Mouse (Mus musculus) limb, embryonic 14.5 days (tissue): ENCODE data around the gene Macrod1. TPM values are rescaled to one million over a fixed set of nuclear protein-coding genes. Genes with fewer than 3 reads are reported as not detected.

ENCODE experiments used
- ATAC-seq: fragments of 200-750 bp; cut with Nextera tagmentation; 2 replicates; pipeline ENCODE4 v1.8.0; 2017; ENCODE audit warnings: low read depth, moderate number of reproducible peaks, moderate TSS enrichment; ENCODE audit not compliant: low FRiP score
- DNase-seq: peaks from one replicate; pipeline ENCODE4 v3.0.0-alpha.2; 2015; ENCODE audit warnings: low spot score
- H3K27ac ChIP-seq: fragments of 300-500 bp; sonication (generic); replicated peaks from 2 replicates; pipeline ENCODE4 v1.5.1; 2014; ENCODE audit warnings: low read depth, mild to moderate bottlenecking, low read length, moderate library complexity, mixed read lengths
- H3K27me3 ChIP-seq: fragments of 300-500 bp; sonication (generic); 2 replicates; pipeline ENCODE4 v1.6.1; 2014; ENCODE audit warnings: low read length, mixed read lengths; ENCODE audit not compliant: control insufficient read depth, insufficient read depth
- H3K36me3 ChIP-seq: fragments of 300-500 bp; sonication (generic); 2 replicates; pipeline ENCODE4 v1.6.1; 2014; ENCODE audit warnings: mild to moderate bottlenecking, low read length, moderate library complexity, mixed read lengths; ENCODE audit not compliant: control insufficient read depth, insufficient read depth
- H3K4me1 ChIP-seq: fragments of 300-500 bp; sonication (generic); 2 replicates; pipeline ENCODE4 v1.6.1; 2014; ENCODE audit warnings: antibody characterized with exemption, low read length, mixed read lengths; ENCODE audit not compliant: control insufficient read depth, insufficient read depth
- H3K4me2 ChIP-seq: fragments of 300-500 bp; sonication (generic); replicated peaks from 2 replicates; pipeline ENCODE4 v1.6.1; 2014; ENCODE audit warnings: low read depth, mild to moderate bottlenecking, low read length, moderate library complexity; ENCODE audit not compliant: severe bottlenecking
- H3K4me3 ChIP-seq: fragments of 300-500 bp; sonication (generic); replicated peaks from 2 replicates; pipeline ENCODE4 v1.5.1; 2014; ENCODE audit warnings: low read length
- H3K9ac ChIP-seq: fragments of 300-500 bp; sonication (generic); 2 replicates; pipeline ENCODE4 v1.6.1; 2014; ENCODE audit warnings: mild to moderate bottlenecking, low read depth, low read length, moderate library complexity; ENCODE audit not compliant: severe bottlenecking
- H3K9me3 ChIP-seq: fragments of 300-500 bp; sonication (generic); 2 replicates; pipeline ENCODE4 v1.6.1; 2016; ENCODE audit warnings: low read length; ENCODE audit not compliant: control insufficient read depth
- POLR2A ChIP-seq: fragments of 200-500 bp; IDR thresholded peaks from 2 replicates; pipeline ENCODE4 v1.8.0; 2012; ENCODE audit warnings: inconsistent platforms, mild to moderate bottlenecking, moderate library complexity, borderline replicate concordance; ENCODE audit not compliant: insufficient read depth, insufficient read length; ENCODE audit errors: extremely low read depth
- WGBS: fragments of 180-500 bp; shearing (Covaris S2); extraction: QIAGEN DNeasy Blood & Tissue Kit; methylation state at CpG from one replicate; pipeline ENCODE4 v1.1.7; 2014; 5-methylcytosine and 5-hydroxymethylcytosine counted together
- polyA plus RNA-seq, 2 experiments: library from polyadenylated mRNA; depleted of rRNA in 1 of 2; stranded (reverse) in 1 of 2; unstranded in 1 of 2; fragments of >200 nt; fragmentation: Nextera tagmentation in 1 of 2; extraction: Ambion mirVana in 1 of 2; gene quantifications; 2 replicates each; pipeline versions ENCODE4 v1.2.1 to v1.2.3; 2012 to 2014

Macrod1 gene
- polyA plus RNA-seq (2012; rRNA removed) (24.6 and 27.4 TPM in 2 replicates), polyA plus RNA-seq (2014; fragmentation: Nextera tagmentation; extraction: Ambion mirVana) (16.6 and 19.7 TPM in 2 replicates)

GRCm38 (mm10) chr19:7056248-7057087 is at the start of gene Macrod1:
Macrod1 (plus strand) TSS chr19:7056810.
- no peak for TF ChIP-seq POLR2A
- Histone ChIP-seq H3K9ac (peak within 1 kb of the TSS; percentile 61), H3K9me3 (no peaks in the 10 kb centered on the region), H3K4me3 (peak within 1 kb of the TSS; percentile 72), H3K27ac (no peak within 1 kb of the TSS), H3K36me3 (no peaks in the 10 kb centered on the region), H3K27me3 (peaks cover 3% of the 10 kb centered on the region; the same call in 1 of the 2 replicates), H3K4me2 (peak within 1 kb of the TSS; percentile 100), H3K4me1 (peaks cover 14% of the 10 kb centered on the region)
- ATAC-seq (peak; percentile 75), DNase-seq (peak; percentile 76)
- under 1% methylated on average over 42 of the region's 72 CpGs for WGBS

GRCm38 (mm10) chr19:7006892-7007593 is 49.6 kb upstream of the Macrod1 start:
- Histone ChIP-seq H3K9me3 (no peaks in the 10 kb centered on the region), H3K4me2 (no peak overlapping the region), H3K36me3 (no peaks in the 10 kb centered on the region), H3K4me1 (no peaks in the 10 kb centered on the region), H3K4me3 (no peak overlapping the region), H3K27me3 (no peaks in the 10 kb centered on the region), H3K27ac (no peak overlapping the region), H3K9ac (no peak overlapping the region)
- ATAC-seq (no peak), DNase-seq (no peak)
- WGBS, result 75% methylated on average over 9 of the region's 9 CpGs
- no peak for TF ChIP-seq POLR2A

GRCm38 (mm10) chr19:7012426-7012825 is 44.2 kb upstream of the Macrod1 start:
- no peak for ATAC-seq
- DNase-seq, result no peak
- H3K27me3 ChIP-seq, result no peaks in the 10 kb centered on the region
- H3K36me3 ChIP-seq, result peaks cover 7% of the 10 kb centered on the region; the same call in 1 of the 2 replicates
- no peak for TF ChIP-seq POLR2A
- no peaks in the 10 kb centered on the region for H3K9me3 ChIP-seq
- H3K4me1 ChIP-seq, result no peaks in the 10 kb centered on the region
- no peak overlapping the region for H3K4me2 ChIP-seq
- WGBS, result 92% methylated on average over 4 of the region's 4 CpGs
- no peak overlapping the region for H3K27ac ChIP-seq
- H3K9ac ChIP-seq, result no peak overlapping the region
- no peak overlapping the region for H3K4me3 ChIP-seq

GRCm38 (mm10) chr19:7013984-7014383 is 42.6 kb upstream of the Macrod1 start:
- no peak overlapping the region for H3K4me3 ChIP-seq
- H3K9ac ChIP-seq, result no peak overlapping the region
- H3K4me2 ChIP-seq, result no peak overlapping the region
- ATAC-seq (no peak), DNase-seq (no peak)
- H3K9me3 ChIP-seq, result no peaks in the 10 kb centered on the region
- no peak overlapping the region for H3K27ac ChIP-seq
- no peaks in the 10 kb centered on the region for H3K4me1 ChIP-seq
- no peak for TF ChIP-seq POLR2A
- peaks cover 17% of the 10 kb centered on the region for H3K36me3 ChIP-seq
- WGBS, result 85% methylated on average over 9 of the region's 9 CpGs
- H3K27me3 ChIP-seq, result no peaks in the 10 kb centered on the region

- Histone ChIP-seq H3K4me1 (no peaks in the 10 kb centered on the region), H3K9me3 (no peaks in the 10 kb centered on the region), H3K27ac (no peak overlapping the region), H3K27me3 (no peaks in the 10 kb centered on the region), H3K4me2 (no peak overlapping the region), H3K9ac (no peak overlapping the region), H3K4me3 (no peak overlapping the region), H3K36me3 (peaks cover 23% of the 10 kb centered on the region)
- DNase-seq (no peak), ATAC-seq (no peak)
- 90% methylated on average over 20 of the region's 20 CpGs for WGBS
- TF ChIP-seq POLR2A, result no peak
These were observed 42.0 kb upstream of the Macrod1 start for GRCm38 (mm10) chr19:7014481-7015135.
